Mouse (Mus musculus) Patski (cell line): Measurements from ENCODE around the gene Ost4. TPM values are rescaled to one million over a fixed set of nuclear protein-coding genes. Genes with fewer than 3 reads are reported as not detected.

Experiments
- ATAC-seq: fragments of 100-300 bp; one replicate; pipeline ENCODE4 v1.8.0; 2021
- CTCF ChIA-PET: fragments of 350-600 bp; sonication (Branson Sonifier 250); formaldehyde crosslinking; loops from one replicate; lab custom pipeline; 2022; ENCODE audit warnings: inconsistent platforms; lab: Charles Lee
- POLR2A ChIA-PET: fragments of 350-600 bp; sonication (Branson Sonifier 250); formaldehyde crosslinking; loops from one replicate; lab custom pipeline; 2022; ENCODE audit warnings: antibody characterized with exemption, inconsistent platforms; lab: Charles Lee
- DNase-seq: peaks from one replicate; pipeline ENCODE4 v3.0.0-alpha.2; 2011; ENCODE audit warnings: low read depth, low spot score
- H3K27me3 ChIP-seq: fragments of 371-371 bp; one replicate; pipeline ENCODE4 v1.5.1; 2021
- CTCF ChIP-seq: fragments of 100-300 bp; IDR thresholded peaks from one replicate; pipeline ENCODE4 v1.5.1; 2021
- in situ Hi-C: fragments of 300-500 bp; cut with MboI; formaldehyde crosslinking; loops from 3 replicates; pipeline ENCODE4 v1.11.1; 2018; ENCODE audit warnings: low pct_unique_long_range_greater_than_20kb, mixed read lengths
- polyA plus RNA-seq: library from polyadenylated mRNA; unstranded; gene quantifications from one replicate; pipeline ENCODE4 v1.2.3, GENCODE M21; 2021

Gene Ost4
- polyA plus RNA-seq, 1 experiment from 2014 or later: 262 TPM

- H3K27me3 ChIP-seq: no peaks in the 10 kb centered on the region
- DNase-seq (no peak), ATAC-seq (no peak)
- POLR2A ChIA-PET: interaction anchor here (1.2 kb wide), 1 partner anchor 11 kb away, joined by 4 read pairs; no protein-coding TSS in a partner anchor
- in situ Hi-C loops: no loop called here
- CTCF ChIA-PET: interaction anchor here (0.7 to 2.0 kb wide), 4 partner anchors 11 to 59 kb away, joined by 3 to 8 read pairs (median 4); no protein-coding TSS in a partner anchor
- no peak for TF ChIP-seq CTCF
Measured at GRCm38 (mm10) chr5:30944956-30945781, 37.6 kb upstream of the Ost4 start, which contains the start of gene Cgref1. Gene Cgref1, minus strand, starts transcription at chr5:30945591.

GRCm38 (mm10) chr5:30944344-30944743 lies 36.8 kb upstream of the Ost4 start:
- DNase-seq (no peak), ATAC-seq (no peak)
- TF ChIP-seq CTCF: no peak
- ChIA-PET POLR2A (interaction anchor here (1.2 kb wide), 1 partner anchor 11 kb away, joined by 4 read pairs; no protein-coding TSS in a partner anchor), CTCF (interaction anchor here (0.7 to 2.6 kb wide), 5 partner anchors 10 to 60 kb away, joined by 3 to 8 read pairs (median 6); no protein-coding TSS in a partner anchor)
- H3K27me3 ChIP-seq: no peaks in the 10 kb centered on the region
- in situ Hi-C loops: no loop called here

GRCm38 (mm10) chr5:30943004-30943403 lies 35.4 kb upstream of the Ost4 start:
- ATAC-seq (no peak), DNase-seq (no peak)
- in situ Hi-C loops: no loop called here
- ChIA-PET CTCF (interaction anchor here (1.1 to 2.8 kb wide), 5 partner anchors 10 to 69 kb away, joined by 3 to 10 read pairs (median 6); no protein-coding TSS in a partner anchor), POLR2A (no interaction called here)
- no peaks in the 10 kb centered on the region for H3K27me3 ChIP-seq
- TF ChIP-seq CTCF: peak; percentile 55

- DNase-seq (no peak), ATAC-seq (no peak)
- in situ Hi-C loops: loop anchor here (5.0 kb wide), 1 partner anchor 67 kb away; no protein-coding TSS in a partner anchor
- ChIA-PET POLR2A (no interaction called here), CTCF (interaction anchor here (0.8 to 2.5 kb wide), 5 partner anchors 10 to 70 kb away, joined by 3 to 16 read pairs (median 6); partner anchors contain the start of gene Cgref1)
- no peaks in the 10 kb centered on the region for H3K27me3 ChIP-seq
- TF ChIP-seq CTCF: no peak
Measured at GRCm38 (mm10) chr5:30934725-30935461, 27.3 kb upstream of the Ost4 start.

GRCm38 (mm10) chr5:30933705-30934104 lies 26.1 kb upstream of the Ost4 start:
- DNase-seq (no peak), ATAC-seq (no peak)
- no peaks in the 10 kb centered on the region for H3K27me3 ChIP-seq
- no peak for TF ChIP-seq CTCF
- ChIA-PET CTCF (interaction anchor here (1.0 to 2.5 kb wide), 9 partner anchors 8 to 71 kb away, joined by 3 to 16 read pairs (median 5); partner anchors contain the start of gene Preb), POLR2A (no interaction called here)
- in situ Hi-C loops: loop anchor here (5.0 kb wide), 1 partner anchor 69 kb away; no protein-coding TSS in a partner anchor

- no peaks in the 10 kb centered on the region for H3K27me3 ChIP-seq
- ATAC-seq (no peak), DNase-seq (no peak)
- ChIA-PET CTCF (interaction anchor here (0.7 to 3.2 kb wide), 7 partner anchors 14 to 73 kb away, joined by 3 to 26 read pairs (median 4); no protein-coding TSS in a partner anchor), POLR2A (no interaction called here)
- no peak for TF ChIP-seq CTCF
- in situ Hi-C loops: loop anchor here (5.0 kb wide), 1 partner anchor 71 kb away; no protein-coding TSS in a partner anchor
Measured at GRCm38 (mm10) chr5:30931378-30931777, 23.8 kb upstream of the Ost4 start.

- no peak for TF ChIP-seq CTCF
- in situ Hi-C loops: loop anchor here (5.0 kb wide), 1 partner anchor 71 kb away; no protein-coding TSS in a partner anchor
- no peaks in the 10 kb centered on the region for H3K27me3 ChIP-seq
- ChIA-PET POLR2A (no interaction called here), CTCF (interaction anchor here (0.9 to 3.2 kb wide), 7 partner anchors 14 to 73 kb away, joined by 3 to 26 read pairs (median 4); no protein-coding TSS in a partner anchor)
- no peak for DNase-seq
- ATAC-seq: no peak
Measured at GRCm38 (mm10) chr5:30930846-30931245, 23.3 kb upstream of the Ost4 start.

- no peaks in the 10 kb centered on the region for H3K27me3 ChIP-seq
- ATAC-seq: no peak
- no peak for DNase-seq
- ChIA-PET CTCF (interaction anchor here (0.7 to 3.2 kb wide), 23 partner anchors 9 to 129 kb away, joined by 3 to 26 read pairs (median 5); partner anchors contain the start of genes Khk and Preb), POLR2A (no interaction called here)
- in situ Hi-C loops: loop anchor here (5.0 kb wide), 1 partner anchor 72 kb away; no protein-coding TSS in a partner anchor
- peak; percentile 95 for TF ChIP-seq CTCF
Measured at GRCm38 (mm10) chr5:30930121-30930520, 22.5 kb upstream of the Ost4 start.

GRCm38 (mm10) chr5:30927945-30928529 lies 20.4 kb upstream of the Ost4 start:
- H3K27me3 ChIP-seq: no peaks in the 10 kb centered on the region
- in situ Hi-C loops: no loop called here
- ChIA-PET POLR2A (no interaction called here), CTCF (interaction anchor here (1.4 to 1.9 kb wide), 2 partner anchors 70 to 76 kb away, joined by 5 to 6 read pairs; no protein-coding TSS in a partner anchor)
- ATAC-seq (no peak), DNase-seq (no peak)
- no peak for TF ChIP-seq CTCF
